Mouse (Mus musculus): ENCODE results near the gene Ercc4.
A peak's percentile ranks its signal among the peaks of the same experiment; 100 is the strongest.

Ercc4 gene

GRCm38 (mm10) chr16:13147810-13148555, 38.5 kb downstream of the Ercc4 start:
- DNase-seq (ENCODE audit: low spot score) = no peak

GRCm38 (mm10) chr16:13149950-13150349, 40.5 kb downstream of the Ercc4 start:
- no peak for DNase-seq (ENCODE audit: low spot score)

- DNase-seq (ENCODE audit: low spot score) = no peak
Measured at GRCm38 (mm10) chr16:13150790-13151189, 41.3 kb downstream of the Ercc4 start.

DNA sequence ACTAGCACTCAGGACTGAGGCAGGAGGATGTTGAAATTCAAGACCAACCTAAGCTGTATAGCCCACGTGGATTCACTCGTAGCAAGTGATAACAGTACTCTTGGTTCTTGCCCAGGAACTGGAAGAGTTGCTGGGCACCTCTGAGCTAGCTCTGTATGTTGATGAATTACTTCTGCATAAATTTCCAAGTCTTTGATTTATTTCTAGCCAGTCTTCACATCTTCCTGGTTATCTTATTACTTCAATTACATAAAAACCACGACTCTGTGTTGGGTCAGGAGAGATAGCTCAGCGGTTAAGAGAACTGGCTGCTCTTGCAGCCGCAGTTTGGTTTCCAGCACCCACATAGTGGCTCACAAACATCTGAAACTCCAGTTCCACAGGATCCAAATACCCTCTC, 43.0 kb downstream of the Ercc4 start:
- no peak for DNase-seq (ENCODE audit: low spot score)

DNA sequence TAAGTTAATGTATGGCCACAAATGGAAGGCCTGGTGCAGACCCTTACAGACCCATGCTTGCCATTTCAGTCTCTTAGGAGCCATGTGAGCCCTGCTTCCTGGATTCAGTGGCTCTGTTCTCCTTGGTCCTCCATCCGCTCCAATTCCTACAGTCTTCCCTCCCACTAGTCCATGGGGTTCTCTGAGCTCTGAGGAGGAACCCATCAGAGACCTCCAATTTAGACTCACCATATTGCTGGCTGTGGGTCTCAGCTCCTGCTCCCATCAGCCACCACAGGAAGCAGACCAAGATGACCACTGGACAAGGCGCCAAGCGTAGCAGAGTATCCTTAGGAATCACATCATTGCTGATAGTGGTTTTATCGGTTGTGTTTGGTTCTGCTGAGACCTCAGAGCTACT, 43.7 kb downstream of the Ercc4 start:
- DNase-seq (ENCODE audit: low spot score) = no peak

DNA sequence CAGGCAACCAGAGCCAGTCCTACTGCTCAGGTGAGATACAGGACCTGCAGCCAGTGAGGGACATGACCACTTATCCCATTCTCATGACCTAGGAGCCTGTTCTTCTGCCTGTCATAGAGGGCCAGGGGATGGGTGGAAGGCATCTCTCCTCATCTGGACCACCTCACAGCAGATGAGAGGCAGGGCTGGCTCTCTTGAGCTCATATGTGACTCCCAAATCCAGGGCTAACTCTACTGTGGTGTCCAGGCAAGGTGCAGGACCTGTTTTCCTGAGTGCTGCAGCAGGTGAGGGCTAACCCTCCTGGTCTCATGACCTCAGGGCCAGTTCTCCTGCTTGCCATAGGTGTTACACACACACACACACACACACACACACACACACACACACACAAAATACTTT, 44.9 kb downstream of the Ercc4 start:
- no peak for DNase-seq (ENCODE audit: low spot score)

DNA sequence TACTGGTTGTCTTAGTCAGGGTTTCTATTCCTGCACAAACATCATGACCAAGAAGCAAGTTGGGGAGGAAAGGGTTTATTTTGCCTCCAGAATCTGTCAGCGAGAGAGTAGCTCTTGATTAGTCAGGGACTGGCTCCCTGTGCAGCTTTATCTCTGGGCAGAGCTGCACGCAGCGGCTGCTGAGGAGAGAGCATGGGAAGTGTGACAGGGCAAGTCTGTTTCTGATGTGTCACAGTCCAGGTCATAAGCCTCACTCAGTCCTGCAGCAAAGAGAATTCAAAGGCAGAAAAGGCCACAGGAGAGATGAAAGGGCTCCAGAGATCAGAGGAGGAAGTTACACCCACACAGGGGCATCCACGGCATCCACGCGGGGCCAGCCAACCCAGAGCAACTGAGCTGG, 47.8 kb downstream of the Ercc4 start:
- DNase-seq (ENCODE audit: low spot score) = no peak

DNA sequence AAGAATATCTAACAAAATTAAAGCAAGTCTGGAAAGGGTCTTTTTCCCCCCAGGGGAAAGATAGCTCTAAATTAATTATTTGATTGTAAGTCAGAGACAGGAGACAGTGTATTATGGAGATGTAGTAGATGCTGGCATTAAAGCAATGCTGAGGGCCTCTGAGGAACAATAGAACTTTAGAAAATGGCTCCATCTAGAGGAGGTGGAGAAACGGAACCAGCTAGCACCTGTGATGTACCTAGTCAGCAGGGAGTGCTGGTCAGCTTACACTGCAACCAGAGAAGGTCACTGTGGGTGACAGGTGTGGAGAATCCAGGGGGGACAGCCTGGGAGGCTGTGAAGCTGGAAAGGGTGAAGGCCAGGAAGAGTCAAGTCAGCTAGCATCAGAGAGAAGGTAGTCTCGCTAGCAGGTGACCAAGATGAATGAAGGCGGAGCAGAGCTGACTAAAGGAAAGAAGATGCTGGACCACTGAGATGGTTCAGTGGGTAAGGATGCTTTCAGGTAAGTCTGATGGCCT, 48.7 kb downstream of the Ercc4 start:
- DNase-seq (ENCODE audit: low spot score) = no peak

DNA sequence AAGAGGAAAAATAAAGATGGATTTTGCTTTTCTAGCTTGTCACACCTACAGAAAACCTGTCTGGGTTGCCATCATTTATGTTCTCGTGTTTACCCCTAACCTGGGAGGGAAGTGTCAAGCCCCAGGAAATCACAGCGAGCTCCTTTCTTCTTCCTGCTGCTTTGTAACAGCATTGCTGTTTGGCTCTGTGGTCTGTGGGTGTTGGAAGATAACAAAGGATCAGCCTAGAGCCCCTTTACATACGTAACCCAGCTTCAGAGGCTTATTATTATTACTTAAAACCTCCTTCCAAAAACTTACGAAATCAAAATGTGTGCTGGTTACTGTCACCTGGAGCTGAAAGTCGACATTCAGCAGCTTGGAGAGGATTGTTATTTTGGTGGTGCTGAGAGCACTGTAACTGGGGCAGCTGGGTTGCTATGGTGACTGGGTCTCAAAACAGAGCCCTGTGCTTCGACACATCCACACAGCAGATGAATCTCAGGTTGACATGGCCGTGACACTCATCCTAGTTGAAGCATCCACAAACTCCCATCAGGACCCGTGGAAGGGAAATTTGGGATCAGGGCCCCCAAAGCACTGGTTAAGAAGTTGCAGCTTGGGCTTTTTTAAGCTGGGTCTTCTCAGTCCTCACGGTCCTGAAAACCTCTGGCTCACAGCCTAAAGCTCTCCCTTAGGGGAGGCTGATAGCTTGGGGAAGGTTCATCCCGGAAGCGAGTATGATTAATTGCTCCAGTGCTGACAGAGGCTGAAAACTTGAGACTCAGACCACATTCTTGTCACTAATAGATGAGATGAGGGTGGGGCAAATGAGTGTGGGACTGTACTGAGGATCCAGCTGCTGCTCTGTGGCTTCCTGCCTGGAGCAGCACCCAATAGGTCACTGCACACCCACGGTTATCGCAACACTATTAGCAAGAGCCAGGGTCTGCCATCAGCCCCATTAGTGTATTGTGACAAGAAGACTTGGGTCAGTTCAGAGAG, 49.7 kb downstream of the Ercc4 start:
- DNase-seq (ENCODE audit: low spot score) = peak; percentile 43

DNA sequence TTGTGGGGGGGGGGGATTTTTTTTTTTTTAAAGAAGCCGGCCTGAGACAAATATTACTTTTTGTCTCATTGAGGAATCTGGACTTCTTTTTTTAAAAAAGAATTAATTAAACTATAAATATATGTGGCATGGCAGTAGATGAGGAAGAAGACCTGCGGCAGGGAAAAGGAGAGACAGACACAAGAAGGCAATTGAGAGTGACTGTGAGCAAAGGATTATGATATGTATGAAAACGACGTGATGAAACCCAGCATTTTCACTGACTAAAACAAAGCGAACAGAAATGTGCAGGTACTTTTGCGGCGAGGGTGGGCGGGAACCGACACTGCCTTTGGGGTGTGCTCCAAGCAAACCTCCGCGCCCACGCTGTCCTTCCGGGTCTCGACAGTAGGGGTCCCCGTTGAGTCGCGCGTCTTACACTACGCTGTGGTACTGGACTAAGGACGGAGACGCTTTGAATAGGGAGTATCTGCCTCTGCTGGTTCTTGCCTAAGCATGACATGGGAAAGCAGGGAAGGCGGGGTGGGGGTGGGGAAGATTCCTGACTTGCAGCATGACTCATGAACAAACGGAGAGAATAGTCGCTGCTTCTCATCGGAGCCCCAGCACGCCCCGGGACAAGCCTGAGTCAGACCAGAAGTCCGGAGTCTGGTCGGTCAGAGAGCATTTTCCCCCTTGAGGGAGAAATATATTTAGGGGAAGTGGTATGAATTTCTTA, 50.6 kb downstream of the Ercc4 start:
- peak; percentile 96 for DNase-seq (ENCODE audit: low spot score)

GRCm38 (mm10) chr16:13161516-13161915, 52.0 kb downstream of the Ercc4 start:
- no peak for DNase-seq (ENCODE audit: low spot score)

DNA sequence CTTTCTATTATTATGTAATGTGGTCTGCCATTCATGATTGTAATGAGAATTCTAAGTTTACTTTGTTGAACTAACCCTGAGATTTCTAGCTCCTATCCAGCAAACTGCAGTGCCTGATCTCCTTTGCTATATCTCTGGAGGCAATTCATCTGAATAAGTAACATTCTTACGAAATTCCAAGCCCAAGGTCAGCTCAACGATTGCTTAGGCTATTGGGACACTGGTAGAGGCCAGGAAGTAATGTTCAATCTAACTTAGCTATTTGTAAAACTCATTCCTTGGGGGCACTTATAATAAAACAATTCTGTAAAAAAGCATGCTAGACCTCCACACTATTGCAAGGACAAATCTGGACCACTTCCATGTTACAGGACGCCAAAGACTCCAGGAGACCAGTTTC, 58.2 kb downstream of the Ercc4 start:
- DNase-seq (ENCODE audit: low spot score) = no peak

- DNase-seq (ENCODE audit: low spot score) = no peak
Measured at GRCm38 (mm10) chr16:13173055-13173742, 63.7 kb downstream of the Ercc4 start.

GRCm38 (mm10) chr16:13182526-13182925, 73.0 kb downstream of the Ercc4 start:
- no peak for DNase-seq (ENCODE audit: low spot score)

DNA sequence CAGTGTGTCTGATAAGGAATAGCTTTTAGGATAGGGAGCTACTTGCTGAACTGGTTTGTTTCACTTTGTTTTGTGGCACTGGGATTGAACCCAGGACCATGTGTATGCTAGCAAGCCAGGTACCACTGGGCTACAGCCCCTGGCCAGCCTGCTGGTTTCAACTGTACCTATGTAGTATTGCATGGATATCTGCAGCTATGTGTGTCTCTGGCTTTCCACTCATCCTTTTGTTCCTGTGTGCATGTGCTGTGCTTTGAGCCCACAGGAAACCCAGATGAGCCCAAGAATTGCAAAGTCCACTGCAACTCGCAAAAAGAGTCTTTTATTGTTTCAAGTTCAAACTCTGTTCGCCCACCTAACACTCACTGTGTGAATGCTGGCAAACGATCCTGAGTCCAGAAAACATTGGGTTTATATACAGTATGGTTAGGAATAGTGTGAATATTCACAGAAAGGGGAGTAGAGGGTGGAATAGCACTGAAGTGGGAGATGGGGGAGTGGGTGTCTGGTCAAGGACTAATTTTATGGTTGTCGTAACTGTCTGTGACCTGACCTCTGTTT, 73.8 kb downstream of the Ercc4 start:
- DNase-seq (ENCODE audit: low spot score) = no peak

DNA sequence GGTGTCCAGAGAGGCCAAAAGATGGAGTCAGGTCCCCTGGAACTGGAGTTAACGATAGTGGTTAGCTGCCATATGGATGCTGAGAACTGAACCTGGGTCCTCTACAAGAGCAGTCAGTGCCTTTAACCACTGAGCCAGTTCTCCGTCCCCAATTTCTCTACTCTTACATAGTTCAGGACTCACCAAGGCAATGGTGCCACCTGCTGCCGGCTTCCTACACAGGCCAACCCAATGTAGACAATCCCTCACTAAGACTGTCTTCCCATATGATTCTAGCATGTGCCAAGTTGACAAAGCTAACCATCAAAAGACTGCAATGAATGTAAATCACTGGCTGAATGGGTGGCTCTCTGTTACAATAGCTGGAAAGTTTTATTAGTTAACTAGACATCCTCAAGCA, 74.9 kb downstream of the Ercc4 start:
- DNase-seq (ENCODE audit: low spot score) = no peak

DNA sequence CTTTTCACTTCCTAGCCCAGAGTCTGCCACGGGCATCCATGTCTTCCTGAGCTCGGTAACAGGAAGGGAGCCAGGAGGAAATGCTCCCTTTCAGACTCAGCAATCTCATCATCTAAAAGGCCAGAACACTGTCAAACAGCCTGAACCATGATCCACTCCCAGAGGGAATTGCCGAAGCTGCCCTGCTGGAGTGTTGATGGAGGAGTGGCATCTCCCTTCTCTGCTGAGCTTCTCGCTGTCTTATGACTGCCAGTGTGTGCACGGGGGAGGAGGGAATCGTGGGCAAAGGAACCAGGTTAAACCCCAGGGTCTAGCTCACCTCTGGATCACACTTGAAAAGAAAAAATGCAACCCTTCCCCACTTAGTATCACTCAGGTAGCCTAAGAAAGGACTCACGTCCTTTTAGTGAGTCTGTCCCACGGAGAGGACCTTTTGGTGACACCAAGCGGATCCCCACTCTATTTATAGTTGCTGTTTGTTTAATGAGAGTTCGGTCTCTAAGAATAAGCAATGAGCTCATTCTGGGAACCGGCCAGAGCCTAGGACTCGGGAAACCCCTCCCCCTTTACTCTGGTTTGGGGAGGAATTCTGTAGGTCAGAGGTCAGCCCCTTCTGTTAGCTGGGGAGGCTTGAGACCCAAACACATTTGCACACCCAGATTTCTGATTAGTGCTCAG, 80.1 kb downstream of the Ercc4 start:
- DNase-seq (ENCODE audit: low spot score) = peak; percentile 35

DNA sequence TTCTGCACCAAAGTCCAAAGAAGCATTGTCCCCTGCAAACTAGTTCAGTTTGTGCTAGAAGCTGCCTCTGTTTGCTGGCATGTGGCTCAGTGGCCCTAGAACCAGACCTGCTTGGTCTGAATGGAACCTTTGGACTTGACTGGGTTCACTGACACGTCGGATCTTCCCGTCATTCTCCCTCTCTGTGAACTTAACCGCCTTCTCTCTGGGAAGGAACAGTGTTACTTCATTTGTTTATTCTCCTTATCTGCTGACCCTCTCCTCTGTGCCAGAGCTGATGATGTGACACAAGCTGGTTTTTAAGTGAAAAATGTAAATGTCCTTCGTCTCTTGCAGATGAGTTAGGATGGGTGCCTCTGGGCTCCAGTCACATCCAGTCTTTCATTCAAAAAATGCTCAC, 81.0 kb downstream of the Ercc4 start:
- no peak for DNase-seq (ENCODE audit: low spot score)

GRCm38 (mm10) chr16:13191166-13191565, 81.7 kb downstream of the Ercc4 start:
- no peak for DNase-seq (ENCODE audit: low spot score)

- no peak for DNase-seq (ENCODE audit: low spot score)
Measured at GRCm38 (mm10) chr16:13193663-13194071, 84.2 kb downstream of the Ercc4 start.

DNA sequence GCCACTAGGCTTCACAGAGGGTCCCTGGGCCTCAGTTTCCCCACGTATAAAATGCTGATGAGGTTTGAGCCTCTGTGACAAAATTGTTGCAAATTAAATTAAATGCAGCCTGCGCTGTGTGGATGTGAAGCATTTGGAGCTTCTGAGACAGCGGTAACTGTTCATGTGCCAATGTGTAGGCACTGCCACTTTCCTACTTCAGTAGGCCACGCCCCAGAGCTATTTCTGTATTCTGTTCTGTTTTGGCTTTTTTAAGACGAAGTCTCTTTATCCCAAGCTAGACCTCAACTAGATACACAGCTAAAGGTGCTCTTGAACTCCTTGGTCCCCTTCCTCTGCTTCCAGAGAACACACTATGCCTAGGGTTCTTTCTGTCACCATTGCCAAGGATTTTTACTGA, 85.4 kb downstream of the Ercc4 start:
- no peak for DNase-seq (ENCODE audit: low spot score)
